Mouse (Mus musculus) testis, adult 2 months (tissue): ENCODE results near the gene Nab1. TPM values are rescaled to one million over a fixed set of nuclear protein-coding genes. Genes with fewer than 3 reads are reported as not detected.

Experiments used
- H3K27ac ChIP-seq: fragments of 200-500 bp; 2 replicates; pipeline ENCODE4 v1.5.1; 2012; ENCODE audit warnings: low read depth, low read length; ENCODE audit not compliant: control insufficient read depth, insufficient read depth
- H3K27me3 ChIP-seq: fragments of 200-500 bp; 2 replicates; pipeline ENCODE4 v1.6.1; 2012; ENCODE audit warnings: mild to moderate bottlenecking, low read length, moderate library complexity; ENCODE audit not compliant: control insufficient read depth, insufficient read depth
- H3K36me3 ChIP-seq: fragments of 200-500 bp; 2 replicates; pipeline ENCODE4 v1.6.1; 2012; ENCODE audit warnings: mild to moderate bottlenecking, low read length; ENCODE audit not compliant: control insufficient read depth, insufficient read depth
- H3K4me1 ChIP-seq: fragments of 200-500 bp; 2 replicates; pipeline ENCODE4 v1.6.1; 2012; ENCODE audit warnings: low read length; ENCODE audit not compliant: control insufficient read depth, insufficient read depth
- H3K4me3 ChIP-seq: fragments of 200-500 bp; 2 replicates; pipeline ENCODE4 v1.5.1; 2012; ENCODE audit warnings: low read depth, mild to moderate bottlenecking, low read length, moderate library complexity, mixed read lengths; ENCODE audit not compliant: control insufficient read depth
- CTCF ChIP-seq: fragments of 200-500 bp; IDR thresholded peaks from 2 replicates; pipeline ENCODE4 v1.5.1; 2012; ENCODE audit warnings: low read depth, mild to moderate bottlenecking, inconsistent platforms, low read length, moderate library complexity; ENCODE audit not compliant: control insufficient read depth, insufficient read depth, insufficient replicate concordance
- POLR2A ChIP-seq: fragments of 200-500 bp; IDR thresholded peaks from 2 replicates; pipeline ENCODE4 v1.6.1; 2012; ENCODE audit warnings: low read depth, mild to moderate bottlenecking, inconsistent platforms, low read length, moderate library complexity; ENCODE audit not compliant: control insufficient read depth
- polyA plus RNA-seq: library from polyadenylated mRNA; depleted of rRNA; stranded (reverse); fragments of >200 nt; gene quantifications from 2 replicates; pipeline ENCODE4 v1.2.3, GENCODE M21; 2012; rRNA removed

The Nab1 gene
- polyA plus RNA-seq, 1 experiment: 3.0 TPM

GRCm38 (mm10) chr1:52423057-52423456, 77.4 kb downstream of the Nab1 start:
- Histone ChIP-seq H3K4me3 (no peak overlapping the region), H3K4me1 (no peaks in the 10 kb centered on the region; the same call in 1 of the 2 replicates), H3K36me3 (no peaks in the 10 kb centered on the region), H3K27me3 (no peaks in the 10 kb centered on the region), H3K27ac (no peak overlapping the region)
- TF ChIP-seq POLR2A (no peak), CTCF (no peak)

GRCm38 (mm10) chr1:52422137-52422536, 78.3 kb downstream of the Nab1 start:
- TF ChIP-seq POLR2A (no peak), CTCF (no peak)
- no peaks in the 10 kb centered on the region for H3K27me3 ChIP-seq

GRCm38 (mm10) chr1:52421623-52422022, 78.9 kb downstream of the Nab1 start:
- H3K36me3 ChIP-seq: no peaks in the 10 kb centered on the region
- no peak overlapping the region for H3K4me3 ChIP-seq
- no peaks in the 10 kb centered on the region for H3K27me3 ChIP-seq
- 0 out of 2 replicates have a peak overlapping the region, but pooled peaks have one; percentile 26 for H3K27ac ChIP-seq
- H3K4me1 ChIP-seq: no peaks in the 10 kb centered on the region; the same call in 1 of the 2 replicates
- TF ChIP-seq POLR2A (no peak), CTCF (no peak)

More at GRCm38 (mm10) chr1:52422137-52422536, 78.3 kb downstream of the Nab1 start:
- H3K4me3 ChIP-seq: no peak overlapping the region
- H3K27ac ChIP-seq: no peak overlapping the region
- H3K4me1 ChIP-seq: no peaks in the 10 kb centered on the region; the same call in 1 of the 2 replicates
- H3K36me3 ChIP-seq: no peaks in the 10 kb centered on the region

- no peaks in the 10 kb centered on the region for H3K36me3 ChIP-seq
- H3K4me3 ChIP-seq: no peak overlapping the region
- no peaks in the 10 kb centered on the region; the same call in 1 of the 2 replicates for H3K4me1 ChIP-seq
- TF ChIP-seq CTCF (no peak), POLR2A (no peak)
- H3K27ac ChIP-seq: no peak overlapping the region
- no peaks in the 10 kb centered on the region for H3K27me3 ChIP-seq
Observed at GRCm38 (mm10) chr1:52419088-52419819, 81.2 kb downstream of the Nab1 start.

Other genes starting within 250 kb of the Nab1 start
- gene Nemp2, start 130.0 kb upstream of the Nab1 start, polyA plus RNA-seq: 26.8 and 27.2 TPM in 2 replicates
- 3.2 and 3.6 TPM in 2 replicates for gene Mfsd6, start 226.8 kb upstream of the Nab1 start, polyA plus RNA-seq